Comparison of ENCODE assay signal across 17 mouse cellular contexts in the genomic region with DNA sequence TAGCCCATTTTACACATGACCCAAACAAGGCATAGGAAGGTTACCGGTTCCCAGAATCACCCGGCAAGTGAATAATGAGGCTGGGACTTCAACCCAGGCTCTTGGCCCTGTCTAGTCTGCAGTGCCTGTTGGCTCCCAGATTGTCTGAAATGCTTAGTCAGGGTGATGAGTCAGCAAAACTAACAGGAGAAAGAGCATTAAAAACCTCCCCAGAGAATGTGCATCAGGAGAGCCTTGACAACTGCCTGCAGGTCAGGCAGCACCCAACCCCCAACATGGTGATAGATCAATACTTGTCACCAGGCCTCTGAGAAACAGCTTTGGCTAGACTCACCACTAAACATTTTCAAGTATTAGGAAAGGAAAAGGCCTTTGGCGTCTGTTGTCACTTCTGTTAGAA. TPM values are rescaled to one million over a fixed set of nuclear protein-coding genes. Genes with fewer than 3 reads are reported as not detected.
DNase-seq lines count a peak whose midpoint lies in the region; ATAC-seq and TF ChIP-seq lines count a peak whose summit lies in the region.
"Had no signal": no experiment of that assay in that cellular context is flagged by ENCODE, and none has a peak within 500 bp of the region (broad histone marks: within the 10 kb centered on the region; RNA-seq: fewer than 3 reads in every experiment).

No protein-coding gene starts in this region.

- no peak for DNase-seq in heart, adult 8-10 months (ENCODE audit: low spot score)
- DNase-seq in MEL (ENCODE audit: low read depth, low spot score): peak; percentile 46
- DNase-seq in embryo, embryonic 11 days: peak; percentile 19
- no peak for DNase-seq in liver, postnatal 0 days
- no peak for DNase-seq in neural tube, embryonic 10.5 days (ENCODE audit: extremely low spot score, low spot score)
- no peak for DNase-seq in frontal cortex, adult 2 months (ENCODE audit: extremely low spot score in 1 of 2, low spot score in 1 of 2)
- DNase-seq: cerebellum, adult 11 months; kidney, adult 18-20 months; thymus, postnatal 25 days had no signal

- H3K27ac ChIP-seq in heart, embryonic 12.5 days (ENCODE audit: poor library complexity, severe bottlenecking): no peak overlapping the region
- H3K27ac ChIP-seq in MEL (ENCODE audit: control insufficient read depth, low read depth, low read length): no peak overlapping the region
- H3K27ac ChIP-seq in liver, postnatal 0 days (ENCODE audit: low read depth): no peak overlapping the region
- H3K27ac ChIP-seq: heart, embryonic 13.5 days; hindbrain, embryonic 10.5 days had no signal

- H3K4me2 ChIP-seq in heart, embryonic 12.5 days: no peak overlapping the region
- no peak overlapping the region for H3K4me2 ChIP-seq in liver, postnatal 0 days (ENCODE audit: low read depth, low read length)
- H3K4me2 ChIP-seq: heart, embryonic 13.5 days had no signal

- no peak for TF ChIP-seq RAD21 in MEL (IDR thresholded peaks at IDR 0.05; ENCODE audit: low read depth, low read length)

- no peak for TF ChIP-seq EP300 in MEL (IDR thresholded peaks at IDR 0.05; ENCODE audit: low read depth in 1 of 2, low read length in 2 of 2)
- TF ChIP-seq EP300 in liver, postnatal 0 days (IDR thresholded peaks at IDR 0.05; ENCODE audit: low read depth): no peak

- no peaks in the 10 kb centered on the region for H3K4me1 ChIP-seq in heart, embryonic 12.5 days (replicated peaks)
- no peaks in the 10 kb centered on the region; a peak in 1 of 4 replicates for H3K4me1 ChIP-seq in MEL (ENCODE audit: control insufficient read depth in 1 of 2, insufficient read depth in 2 of 2, low read length in 2 of 2)
- H3K4me1 ChIP-seq in liver, postnatal 0 days (ENCODE audit: insufficient read depth): 0 out of 2 replicates have a peak, but pooled peaks cover 2% of the 10 kb centered on the region
- H3K4me1 ChIP-seq: hindbrain, embryonic 10.5 days had no signal

- peak; percentile 63; the same call in 1 of the 2 replicates for ATAC-seq in heart, embryonic 12.5 days (ENCODE audit: insufficient number of reproducible peaks, low FRiP score)
- ATAC-seq in liver, postnatal 0 days: peak; percentile 72
- no peak for ATAC-seq in granulocyte monocyte progenitor cell, adult 5-6 weeks (replicated peaks; ENCODE audit: poor library complexity, severe bottlenecking)

- H3K9me3 ChIP-seq in heart, embryonic 12.5 days (replicated peaks): no peaks in the 10 kb centered on the region
- H3K9me3 ChIP-seq in MEL (replicated peaks; ENCODE audit: insufficient read depth, low read length): no peaks in the 10 kb centered on the region
- no peaks in the 10 kb centered on the region for H3K9me3 ChIP-seq in liver, postnatal 0 days (ENCODE audit: low read length)
- H3K9me3 ChIP-seq: heart, embryonic 13.5 days; hindbrain, embryonic 10.5 days had no signal

- H3K4me3 ChIP-seq in heart, embryonic 12.5 days: no peak overlapping the region
- H3K4me3 ChIP-seq in MEL (ENCODE audit: control insufficient read depth in 1 of 2, insufficient read depth in 1 of 2, low read depth in 2 of 2, low read length in 2 of 2): no peak overlapping the region
- H3K4me3 ChIP-seq in liver, postnatal 0 days (ENCODE audit: low read depth, low read length): no peak overlapping the region
- H3K4me3 ChIP-seq: heart, embryonic 13.5 days; hindbrain, embryonic 10.5 days had no signal

- WGBS in heart, embryonic 12.5 days: 76% methylated on average over 3 of the region's 3 CpGs
- WGBS in liver, postnatal 0 days (ENCODE audit: insufficient replicate concordance): 85% methylated on average over 3 of the region's 3 CpGs

- no peaks in the 10 kb centered on the region for H3K27me3 ChIP-seq in heart, embryonic 12.5 days (replicated peaks)
- no peaks in the 10 kb centered on the region for H3K27me3 ChIP-seq in MEL (ENCODE audit: control insufficient read depth in 1 of 2, insufficient read depth in 2 of 2, low read length in 2 of 2)
- no peaks in the 10 kb centered on the region for H3K27me3 ChIP-seq in liver, postnatal 0 days (ENCODE audit: insufficient read depth, low read length)

- H3K36me3 ChIP-seq in heart, embryonic 12.5 days: 0 out of 2 replicates have a peak, but pooled peaks cover 8% of the 10 kb centered on the region
- peaks cover 2 to 4% of the 10 kb centered on the region in 2 experiments; a peak in 3 of 4 replicates for H3K36me3 ChIP-seq in MEL (ENCODE audit: control insufficient read depth in 1 of 2, insufficient read depth in 2 of 2, low read length in 2 of 2)
- H3K36me3 ChIP-seq in liver, postnatal 0 days (replicated peaks; ENCODE audit: insufficient read depth, low read length): peaks cover 37% of the 10 kb centered on the region

- no peaks in the 10 kb centered on the region for H3K79me2 ChIP-seq in MEL (ENCODE audit: control insufficient read depth, insufficient read depth, low read length, poor library complexity)

- TF ChIP-seq POLR2A in MEL (IDR thresholded peaks at IDR 0.05; ENCODE audit: control insufficient read depth in 1 of 2, insufficient read depth in 1 of 2, low read depth in 1 of 2, low read length in 2 of 2, poor library complexity in 1 of 2): no peak

- TF ChIP-seq CTCF in MEL (IDR thresholded peaks at IDR 0.05 in 2 of 3, conservative IDR thresholded peaks at IDR 0.05 in 1 of 3; ENCODE audit: control insufficient read depth in 1 of 3, insufficient read depth in 1 of 3, low read depth in 2 of 3, low read length in 3 of 3, poor library complexity in 1 of 3, severe bottlenecking in 1 of 3): no peak
- no peak for TF ChIP-seq CTCF in liver, postnatal 0 days (IDR thresholded peaks at IDR 0.05; ENCODE audit: low read depth)

- H3K9ac ChIP-seq in heart, embryonic 12.5 days: no peak overlapping the region
- no peak overlapping the region for H3K9ac ChIP-seq in MEL (ENCODE audit: control insufficient read depth, low read depth, low read length, poor library complexity, severe bottlenecking)
- no peak overlapping the region for H3K9ac ChIP-seq in liver, postnatal 0 days (replicated peaks)
- H3K9ac ChIP-seq: heart, embryonic 13.5 days had no signal

TF ChIP-seq in MEL, 35 proteins besides CTCF, POLR2A, EP300 and RAD21:
- peak; percentile 94 for TF ChIP-seq MAFK (IDR thresholded peaks at IDR 0.05; ENCODE audit: borderline replicate concordance, low read depth, low read length)
- no peak for TF ChIP-seq GATA1 (IDR thresholded peaks at IDR 0.05; ENCODE audit: low read depth, low read length)
- no peak for TF ChIP-seq NRF1 (IDR thresholded peaks at IDR 0.05; ENCODE audit: insufficient read depth, low read depth, low read length, poor library complexity, severe bottlenecking)
- TF ChIP-seq KAT2A (conservative IDR thresholded peaks at IDR 0.05; ENCODE audit: low read depth, low read length): no peak
- TF ChIP-seq TAL1 (IDR thresholded peaks at IDR 0.05; ENCODE audit: low read length): no peak
- TF ChIP-seq TCF12 (IDR thresholded peaks at IDR 0.05; ENCODE audit: low read depth, low read length): no peak
- TF ChIP-seq TBP (IDR thresholded peaks at IDR 0.05; ENCODE audit: low read depth, low read length): no peak

RNA-seq across cellular contexts. Expression of gene Efcab10, which starts 25.1 kb away (rescaled TPM):
- polyA plus RNA-seq in heart, embryonic 12.5 days (2016; fragmentation: Nextera tagmentation; extraction: Ambion mirVana): not detected in 2 replicates
- total RNA-seq in heart, adult 8-10 months (2022): not detected
- not detected in 2 replicates for total RNA-seq in MEL (2012; rRNA removed)
- not detected for polyA plus RNA-seq in MEL (2012; ENCODE audit: insufficient read depth in 1 of 2, insufficient read length in 2 of 2, low read depth in 1 of 2, low replicate concordance in 2 of 2, missing spikeins in 1 of 2)
- not detected in 2 replicates for polyA plus RNA-seq in liver, postnatal 0 days (2015; fragmentation: Nextera tagmentation; extraction: Ambion mirVana)
- total RNA-seq in granulocyte monocyte progenitor cell, adult 5-6 weeks (2014; fragmentation: Nextera tagmentation): not detected in 2 replicates
- total RNA-seq in granulocyte monocyte progenitor cell, adult 5-6 weeks (2017): not detected in 2 replicates
- polyA plus RNA-seq in frontal cortex, adult 2 months (2012; rRNA removed): 2.4 and 2.7 TPM in 2 replicates
- total RNA-seq: gastrocnemius, adult 18-20 months; megakaryocyte, adult 5-6 weeks had no signal
- polyA plus RNA-seq: heart, embryonic 13.5 days; large intestine, adult 2 months; liver, embryonic 16.5 days had no signal

RNA-seq across cellular contexts. Expression of gene Twistnb, which starts 59.9 kb away (rescaled TPM):
- polyA plus RNA-seq in heart, embryonic 12.5 days (2016; fragmentation: Nextera tagmentation; extraction: Ambion mirVana): 32.5 and 38.1 TPM in 2 replicates
- 1 to 10 TPM; 5.6 to 9.5 (median 8.6) TPM for total RNA-seq in heart, adult 8-10 months (2022)
- total RNA-seq in MEL (2012; rRNA removed): 25.3 and 25.9 TPM in 2 replicates
- 10 to 100 TPM; 22.1 to 44.6 TPM for polyA plus RNA-seq in MEL (2012; ENCODE audit: insufficient read depth in 1 of 2, insufficient read length in 2 of 2, low read depth in 1 of 2, low replicate concordance in 2 of 2, missing spikeins in 1 of 2)
- polyA plus RNA-seq in liver, postnatal 0 days (2015; fragmentation: Nextera tagmentation; extraction: Ambion mirVana): 48.2 and 51.8 TPM in 2 replicates
- 30.8 and 35.3 TPM in 2 replicates for total RNA-seq in granulocyte monocyte progenitor cell, adult 5-6 weeks (2014; fragmentation: Nextera tagmentation)
- 55.1 and 67.3 TPM in 2 replicates for total RNA-seq in granulocyte monocyte progenitor cell, adult 5-6 weeks (2017)
- polyA plus RNA-seq in frontal cortex, adult 2 months (2012; rRNA removed): 7.5 and 7.8 TPM in 2 replicates

Comparison
In these comparisons a context has a peak if more than half of its experiments do, and no peak if none do; other contexts are left out.
1. DNase-seq: peak in MEL (single experiment) and embryo, embryonic 11 days (single experiment); none in heart, adult 8-10 months (single experiment), liver, postnatal 0 days (single experiment), neural tube, embryonic 10.5 days (single experiment) and frontal cortex, adult 2 months (0 of 2).